Mouse (Mus musculus) bone marrow, adult 2 months (tissue): ENCODE measurements at regions not wholly inside any gene's neighbourhood (a gene's known extent, or its start where the extent isn't known, plus 50 kb on each side); places are given as distances from the start of the nearest gene placed in this dataset.

Experiments
- CTCF ChIP-seq: fragments of 200-500 bp; IDR thresholded peaks from 2 replicates; pipeline ENCODE4 v1.5.1; 2011; ENCODE audit warnings: low read length, control low read depth; ENCODE audit not compliant: control insufficient read depth, insufficient read depth
- POLR2A ChIP-seq: fragments of 200-500 bp; IDR thresholded peaks from 2 replicates; pipeline ENCODE4 v1.6.1; 2011; ENCODE audit warnings: low read depth, mild to moderate bottlenecking, control low read depth, low read length, borderline replicate concordance; ENCODE audit not compliant: control insufficient read depth

DNA sequence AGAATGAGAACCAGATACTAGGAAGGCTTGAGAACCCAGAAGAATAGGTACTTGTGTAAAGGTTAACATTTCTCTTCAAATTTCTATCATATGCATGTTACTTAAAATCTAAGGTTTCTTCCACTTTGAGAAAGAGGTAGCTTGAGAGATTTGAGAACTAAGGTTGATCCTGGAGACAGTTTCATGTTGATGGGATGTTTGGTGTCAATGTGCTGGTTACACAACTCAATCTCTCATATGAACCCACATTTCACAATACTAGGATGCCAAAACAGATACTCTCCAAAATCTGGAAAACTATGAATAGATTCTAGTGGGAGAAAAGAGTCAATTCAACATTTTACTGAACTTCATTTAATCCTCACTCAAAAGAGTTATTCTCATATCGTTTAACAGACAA lies 589.1 kb upstream of the Tusc1 start:
- TF ChIP-seq POLR2A (no peak), CTCF (no peak)
